Mouse (Mus musculus) embryonic fibroblast, embryonic 13.5 days (primary cell): ENCODE results near the gene Fryl. TPM values are rescaled to one million over a fixed set of nuclear protein-coding genes. Genes with fewer than 3 reads are reported as not detected.

ENCODE experiments used
- H3K27ac ChIP-seq: 2 replicates; pipeline ENCODE4 v1.5.1; 2012; ENCODE audit warnings: low read length, control low read depth, inconsistent platforms; ENCODE audit not compliant: insufficient read depth
- H3K4me1 ChIP-seq: 2 replicates; pipeline ENCODE4 v1.6.1; 2011; ENCODE audit warnings: low read length; ENCODE audit not compliant: control insufficient read depth, insufficient read depth
- H3K4me3 ChIP-seq: 2 replicates; pipeline ENCODE4 v1.5.1; 2011; ENCODE audit warnings: mild to moderate bottlenecking, control low read depth, low read length; ENCODE audit not compliant: insufficient read depth
- CTCF ChIP-seq: IDR thresholded peaks from 2 replicates; pipeline ENCODE4 v1.5.1; 2011; ENCODE audit warnings: mild to moderate bottlenecking, control low read depth, low read length, moderate library complexity, borderline replicate concordance; ENCODE audit not compliant: insufficient read depth
- POLR2A ChIP-seq: IDR thresholded peaks from 2 replicates; pipeline ENCODE4 v1.6.1; 2011; ENCODE audit warnings: low read depth, mild to moderate bottlenecking, control low read depth, low read length, moderate library complexity
- polyA plus RNA-seq: library from polyadenylated mRNA; stranded (reverse); fragments of >200 nt; gene quantifications from 2 replicates; pipeline ENCODE4 v1.2.4, GENCODE M21; 2011; ENCODE audit warnings: low read depth; ENCODE audit not compliant: missing spikeins, insufficient read length

Gene Fryl
- polyA plus RNA-seq, 1 experiment: 59.2 TPM

DNA sequence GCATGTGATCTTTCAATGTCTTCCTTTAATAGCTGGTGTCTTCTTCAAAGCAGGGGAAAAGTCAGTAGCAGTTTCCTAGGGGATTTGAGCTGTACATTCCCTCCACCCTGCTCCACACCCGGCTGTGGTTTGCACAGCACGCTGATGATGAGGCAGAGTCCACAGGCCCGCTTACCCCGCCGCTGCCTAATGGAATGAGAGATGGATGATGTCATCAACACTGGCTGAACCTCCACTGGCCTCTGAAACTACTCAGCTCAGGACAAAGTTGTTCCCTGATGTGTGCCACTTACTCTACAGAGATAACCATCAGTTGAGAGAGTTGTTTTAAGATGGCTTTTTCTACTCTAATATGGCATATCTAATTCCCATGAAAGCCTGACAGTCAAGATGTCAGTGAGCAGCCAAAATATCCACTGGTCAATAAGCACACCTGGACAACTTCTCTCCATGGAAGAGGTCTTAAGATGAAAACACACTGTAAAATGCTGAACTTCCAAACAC, 87.6 kb downstream of the Fryl start:
- TF ChIP-seq POLR2A (no peak), CTCF (no peak)
- Histone ChIP-seq H3K4me3 (no peak overlapping the region), H3K4me1 (peaks cover 15% of the 10 kb centered on the region), H3K27ac (peak overlapping the region; percentile 18; the same call in 1 of the 2 replicates)

DNA sequence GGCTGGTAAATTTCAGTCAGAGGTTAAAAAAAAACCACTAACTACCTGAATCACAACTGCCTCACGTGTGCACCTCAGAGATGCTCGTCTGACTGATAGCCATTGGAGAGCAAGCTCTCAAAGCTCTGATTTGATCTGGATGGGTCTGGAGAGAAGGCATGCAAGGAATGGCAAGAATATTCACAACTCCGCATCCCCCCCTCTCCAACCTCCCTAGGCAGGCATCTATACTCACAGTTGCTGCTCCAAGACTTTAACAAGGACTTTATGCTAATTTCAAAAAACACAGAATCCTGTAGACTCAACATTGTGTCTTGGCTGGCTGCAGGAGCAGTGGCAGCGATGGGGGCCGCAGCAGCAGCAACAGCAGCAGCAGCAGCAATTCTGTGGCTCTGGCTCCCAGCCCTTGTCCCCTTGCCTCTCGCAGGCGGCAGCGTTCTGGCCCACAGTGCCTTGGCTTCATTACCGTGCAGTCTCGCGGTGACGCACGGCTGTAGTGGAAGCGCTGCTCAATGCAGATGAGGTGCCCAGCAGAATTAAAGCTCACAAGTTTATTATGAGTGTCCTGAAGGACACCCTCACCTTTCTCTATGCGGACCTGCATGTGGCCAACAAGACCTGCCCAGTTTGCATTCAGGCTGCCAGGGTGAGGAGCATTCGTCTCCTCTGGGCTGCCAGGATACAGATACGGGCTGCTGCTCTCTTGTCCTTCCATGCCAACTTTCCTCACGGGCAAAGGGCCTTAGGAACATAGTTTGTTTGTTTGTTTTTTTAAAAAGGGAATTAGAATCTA, 88.2 kb downstream of the Fryl start:
- Histone ChIP-seq H3K4me3 (no peak overlapping the region), H3K4me1 (peaks cover 15% of the 10 kb centered on the region), H3K27ac (no peak overlapping the region)
- TF ChIP-seq POLR2A (no peak), CTCF (no peak)

DNA sequence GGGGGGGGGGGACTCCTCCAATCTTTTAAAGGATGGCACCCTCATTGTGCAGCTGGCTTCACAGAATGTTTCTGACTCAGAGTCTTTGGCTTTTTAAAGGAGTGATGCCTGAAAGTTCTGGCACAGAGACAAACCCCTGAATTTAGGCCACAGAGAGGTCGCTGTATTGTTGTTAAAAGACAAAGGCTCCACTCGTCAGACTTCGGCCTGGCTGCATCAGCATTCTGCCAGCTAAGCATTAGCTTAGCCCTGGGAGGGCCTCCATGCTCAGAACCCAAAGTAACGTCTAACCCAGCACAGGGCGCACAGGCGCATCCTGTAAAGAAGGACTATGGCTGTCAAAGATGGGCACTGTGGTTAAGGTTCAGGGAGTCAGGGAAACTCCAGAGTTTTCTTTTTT, 92.4 kb downstream of the Fryl start:
- H3K4me3 ChIP-seq: no peak overlapping the region
- H3K27ac ChIP-seq: no peak overlapping the region
- H3K4me1 ChIP-seq: peaks cover 15% of the 10 kb centered on the region
- TF ChIP-seq CTCF (no peak), POLR2A (no peak)

GRCm38 (mm10) chr5:73162492-73162891, 93.9 kb downstream of the Fryl start:
- no peak for TF ChIP-seq POLR2A
- no peak for TF ChIP-seq CTCF
- Histone ChIP-seq H3K4me1 (peaks cover 7% of the 10 kb centered on the region), H3K4me3 (no peak overlapping the region), H3K27ac (no peak overlapping the region)

- Histone ChIP-seq H3K4me1 (peaks cover 6% of the 10 kb centered on the region), H3K27ac (no peak overlapping the region), H3K4me3 (no peak overlapping the region)
- no peak for TF ChIP-seq POLR2A
- TF ChIP-seq CTCF: no peak
These were observed 96.0 kb downstream of the Fryl start for GRCm38 (mm10) chr5:73160440-73160839.

- TF ChIP-seq CTCF: no peak
- no peak for TF ChIP-seq POLR2A
- no peak overlapping the region for H3K27ac ChIP-seq
These were observed 98.9 kb downstream of the Fryl start for GRCm38 (mm10) chr5:73157502-73157901.

DNA sequence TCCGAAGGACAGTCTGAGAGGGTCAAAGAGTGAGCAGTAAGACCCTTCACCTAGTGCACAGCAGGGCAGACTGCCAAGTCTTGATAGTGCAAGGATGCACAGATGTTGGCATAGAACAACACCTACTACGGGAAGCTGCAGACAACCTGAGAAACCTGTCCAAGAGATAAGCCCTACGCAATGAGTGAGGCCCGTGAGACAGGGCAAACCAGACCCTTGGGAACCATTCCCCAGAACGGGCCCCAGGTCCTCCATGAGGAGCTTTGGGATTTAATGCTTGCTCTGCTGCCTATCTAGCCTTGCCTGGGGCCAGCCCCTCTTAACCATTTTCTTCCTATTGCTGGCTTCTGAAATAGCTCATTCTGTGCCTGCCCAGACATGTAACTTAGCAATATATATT, 99.4 kb downstream of the Fryl start:
- H3K4me1 ChIP-seq: no peaks in the 10 kb centered on the region
- no peak overlapping the region for H3K4me3 ChIP-seq
- H3K27ac ChIP-seq: no peak overlapping the region
- TF ChIP-seq CTCF: no peak

More at GRCm38 (mm10) chr5:73157502-73157901, 98.9 kb downstream of the Fryl start:
- peaks cover 3% of the 10 kb centered on the region; the same call in 1 of the 2 replicates for H3K4me1 ChIP-seq
- no peak overlapping the region for H3K4me3 ChIP-seq

- Histone ChIP-seq H3K4me3 (no peak overlapping the region), H3K27ac (no peak overlapping the region), H3K4me1 (no peaks in the 10 kb centered on the region)
- no peak for TF ChIP-seq CTCF
- no peak for TF ChIP-seq POLR2A
These were observed 100.0 kb downstream of the Fryl start for GRCm38 (mm10) chr5:73156226-73156926.

DNA sequence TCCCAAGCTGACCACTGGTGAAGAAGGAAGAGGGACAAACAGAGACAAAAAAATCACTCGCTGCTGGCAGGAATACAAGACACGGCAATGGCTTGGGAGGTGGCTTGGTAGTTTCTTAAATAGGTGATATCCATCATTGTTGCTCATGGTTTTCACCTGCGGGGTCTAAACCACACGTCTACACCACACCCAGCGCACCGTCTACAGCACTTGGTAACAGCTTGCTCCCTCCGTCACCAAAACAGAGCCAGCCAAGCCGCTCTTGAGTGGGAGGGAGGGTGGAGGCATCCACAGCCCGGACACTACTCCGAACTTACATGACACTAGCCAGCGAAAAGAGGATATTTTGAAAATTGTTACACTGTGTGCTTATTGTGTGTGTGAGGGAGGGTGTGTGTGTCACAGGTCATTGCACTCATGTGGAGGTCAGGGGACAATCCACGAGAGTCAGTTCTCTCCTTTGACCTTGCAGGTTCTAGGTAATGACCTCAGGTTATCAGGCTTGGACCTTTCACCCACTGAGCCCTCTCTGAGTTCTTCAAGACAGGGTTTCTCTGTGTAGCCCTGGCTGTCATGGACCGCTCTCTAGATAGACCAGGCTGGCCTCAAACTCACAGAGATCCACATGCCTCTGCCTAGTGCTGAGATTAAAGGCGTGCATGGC, 102.5 kb downstream of the Fryl start:
- Histone ChIP-seq H3K4me1 (no peaks in the 10 kb centered on the region), H3K4me3 (no peak overlapping the region), H3K27ac (no peak overlapping the region)
- TF ChIP-seq POLR2A (no peak), CTCF (no peak)

GRCm38 (mm10) chr5:73152206-73152605, 104.2 kb downstream of the Fryl start:
- Histone ChIP-seq H3K4me1 (no peaks in the 10 kb centered on the region), H3K27ac (no peak overlapping the region), H3K4me3 (no peak overlapping the region)
- TF ChIP-seq POLR2A (no peak), CTCF (no peak)
